Mouse (Mus musculus) embryo, embryonic 10 days (tissue): ENCODE data around the gene Tmed9.
"Not testable (repeated sequence)": the region's sequence is repeated elsewhere in the genome, so short reads cannot be mapped to it uniquely, and the experiment has no call there.

Experiments
- DNase-seq: peaks from one replicate; pipeline ENCODE4 v3.0.0-alpha.2; 2015; ENCODE audit warnings: low spot score

Tmed9 gene

DNA sequence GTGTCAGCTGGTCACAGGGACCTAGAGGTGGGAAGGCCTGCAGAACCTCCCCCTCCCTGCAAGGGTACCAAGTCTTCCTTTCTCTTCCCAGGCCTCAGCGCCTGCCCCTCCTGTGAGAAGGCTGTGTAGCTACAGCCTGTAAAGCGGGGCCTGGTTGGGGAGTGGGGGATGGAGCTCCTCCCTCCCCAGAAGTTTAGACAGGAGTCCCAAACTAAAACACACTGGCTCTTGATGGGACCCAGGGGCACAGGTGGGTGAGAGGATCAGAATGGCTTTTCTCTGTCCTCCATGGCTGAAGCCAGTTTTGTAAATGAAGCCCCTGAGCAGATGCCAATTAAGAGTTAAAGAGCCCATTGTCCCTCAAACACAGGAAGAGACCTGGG is 34.1 kb downstream of the Tmed9 start:
- no peak for DNase-seq

- DNase-seq = no peak
Measured at GRCm38 (mm10) chr13:55611996-55612395, 38.5 kb downstream of the Tmed9 start.

GRCm38 (mm10) chr13:55613471-55613870 is 39.9 kb downstream of the Tmed9 start:
- no peak for DNase-seq

DNA sequence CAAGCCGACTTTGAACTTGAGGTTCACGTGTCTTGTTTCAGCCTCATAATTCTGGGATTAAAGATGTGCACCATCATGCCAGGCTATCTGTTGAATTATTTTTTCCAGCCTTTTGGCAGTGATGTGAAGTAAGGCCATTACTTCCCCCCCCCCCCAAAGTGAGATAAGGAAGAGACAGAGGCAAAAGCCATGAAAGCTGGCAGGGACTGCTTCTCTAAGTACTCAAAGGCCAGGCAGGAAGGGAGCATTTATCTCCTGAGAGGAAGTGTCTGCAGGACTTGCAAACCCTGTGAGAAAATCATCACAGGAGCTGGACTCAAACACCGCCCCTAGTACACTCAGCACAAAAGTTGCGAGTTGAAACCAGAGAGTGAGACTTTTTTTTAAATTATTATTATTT is 45.8 kb downstream of the Tmed9 start:
- no peak for DNase-seq

DNA sequence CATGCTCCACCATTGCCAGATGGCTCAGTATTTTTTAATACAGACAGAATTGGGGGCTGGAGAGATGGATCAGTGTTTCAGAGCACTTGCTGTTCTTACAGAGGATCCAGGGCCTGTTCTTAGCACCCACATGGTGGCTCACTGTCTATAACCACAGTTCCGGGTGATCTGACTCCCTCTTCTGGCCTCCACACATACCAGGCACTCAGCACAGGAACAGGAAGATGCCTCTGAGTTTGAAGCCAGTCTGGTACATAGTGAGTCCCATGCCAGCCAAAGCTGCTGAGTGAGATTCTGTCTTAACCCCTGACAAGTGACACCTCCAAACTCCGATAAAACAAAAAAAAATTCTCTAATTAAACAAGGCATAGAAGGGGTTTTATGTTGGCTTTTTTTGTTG is 46.7 kb downstream of the Tmed9 start:
- no peak for DNase-seq

DNA sequence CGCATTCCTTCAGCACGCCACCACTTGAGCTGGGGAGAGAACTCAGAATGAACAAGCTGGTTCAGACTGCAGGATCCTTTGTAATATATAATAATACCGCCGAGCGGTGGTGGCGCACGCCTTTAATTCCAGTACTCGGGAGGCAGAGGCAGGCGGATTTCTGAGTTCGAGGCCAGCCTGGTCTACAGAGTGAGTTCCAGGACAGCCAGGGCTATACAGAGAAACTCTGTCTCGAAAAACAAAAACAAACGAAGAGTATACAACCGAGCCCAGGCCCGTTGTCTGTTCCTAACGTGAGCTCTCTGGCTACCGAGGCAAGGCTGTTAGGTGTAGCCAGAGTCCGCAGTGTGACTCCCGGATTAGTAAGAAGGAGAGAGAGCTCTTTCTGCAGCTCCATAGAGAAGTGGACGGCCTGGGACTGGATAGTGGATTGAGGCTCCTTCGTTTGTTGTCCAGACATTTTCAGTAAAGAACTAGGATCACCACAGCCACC is 48.7 kb downstream of the Tmed9 start:
- not testable (repeated sequence) for DNase-seq

GRCm38 (mm10) chr13:55622649-55623541 is 49.4 kb downstream of the Tmed9 start, which contains the start of gene Caml:
Gene Caml (plus strand): TSS chr13:55623005.
- peak; percentile 94 for DNase-seq

GRCm38 (mm10) chr13:55634639-55635127 is 61.2 kb downstream of the Tmed9 start, which contains the start of gene Ddx46:
Gene Ddx46 (plus strand): TSS chr13:55635027.
- peak; percentile 92 for DNase-seq

GRCm38 (mm10) chr13:55635146-55635571 is 61.6 kb downstream of the Tmed9 start:
- no peak for DNase-seq

GRCm38 (mm10) chr13:55636185-55636983 is 62.9 kb downstream of the Tmed9 start:
- no peak for DNase-seq

DNA sequence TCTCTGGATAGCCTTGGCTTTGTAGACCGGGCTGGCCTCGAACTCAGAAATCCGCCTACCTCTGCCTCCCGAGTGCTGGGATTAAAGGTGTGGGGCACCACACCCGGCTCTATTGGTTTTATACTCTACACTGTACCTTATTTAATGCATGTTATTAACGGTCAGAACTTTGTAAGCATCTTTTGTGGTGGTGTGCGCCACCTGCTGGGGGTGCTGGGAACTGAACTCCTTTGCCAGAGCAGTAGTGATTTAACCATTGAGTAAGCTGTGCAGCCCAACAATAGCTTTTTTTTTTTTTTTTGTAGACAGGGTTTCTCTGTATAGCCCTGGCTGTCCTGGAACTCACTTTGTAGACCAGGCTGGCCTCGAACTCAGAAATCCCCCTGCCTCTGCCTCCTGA is 66.9 kb downstream of the Tmed9 start:
- DNase-seq = peak; percentile 73

GRCm38 (mm10) chr13:55644525-55644924 is 71.0 kb downstream of the Tmed9 start:
- DNase-seq = peak; percentile 41
